Mouse (Mus musculus) myocyte (in vitro differentiated cells): ENCODE results near the gene Col16a1.

Source experiments
- CEBPB ChIP-seq: IDR thresholded peaks from 2 replicates; pipeline ENCODE4 v1.6.1; 2011; ENCODE audit warnings: mild to moderate bottlenecking, moderate library complexity; ENCODE audit not compliant: poor library complexity, insufficient read depth, severe bottlenecking
- E2F4 ChIP-seq: IDR thresholded peaks from one replicate; pipeline ENCODE4 v1.6.1; 2011; ENCODE audit warnings: mild to moderate bottlenecking, control low read depth, moderate library complexity; ENCODE audit not compliant: insufficient read depth
- MYOD1 ChIP-seq, 3 experiments: IDR thresholded peaks; one replicate each; pipeline ENCODE4 v1.6.1; 2011; ENCODE audit warnings: control low read depth in 2 of 3, low read depth in 2 of 3, mild to moderate bottlenecking in 2 of 3, moderate library complexity in 1 of 3; ENCODE audit not compliant: insufficient read length in 2 of 3, control insufficient read depth in 1 of 3
- MYOG ChIP-seq, 3 experiments: IDR thresholded peaks; one replicate each; pipeline ENCODE4 v1.6.1; 2011; ENCODE audit warnings: control low read depth in 2 of 3, low read depth in 2 of 3, mild to moderate bottlenecking in 2 of 3; ENCODE audit not compliant: insufficient read length in 2 of 3, control insufficient read depth in 1 of 3, insufficient read depth in 1 of 3
- POLR2A ChIP-seq: IDR thresholded peaks from one replicate; pipeline ENCODE4 v1.6.1; 2011; ENCODE audit warnings: low read depth, mild to moderate bottlenecking, control low read depth, moderate library complexity; ENCODE audit not compliant: insufficient read length
- POLR2AphosphoS2 ChIP-seq: IDR thresholded peaks from one replicate; pipeline ENCODE4 v1.6.1; 2011; ENCODE audit warnings: low read depth, control low read depth; ENCODE audit not compliant: insufficient read length
- SRF ChIP-seq: IDR thresholded peaks from one replicate; pipeline ENCODE4 v1.6.1; 2011; ENCODE audit warnings: low read depth; ENCODE audit not compliant: control insufficient read depth, insufficient read length
- TCF12 ChIP-seq: IDR thresholded peaks from one replicate; pipeline ENCODE4 v1.6.1; 2011; ENCODE audit warnings: mild to moderate bottlenecking, control low read depth; ENCODE audit not compliant: poor library complexity, insufficient read depth, severe bottlenecking
- TCF3 ChIP-seq: IDR thresholded peaks from one replicate; pipeline ENCODE4 v1.6.1; 2011; ENCODE audit warnings: low read depth, control low read depth; ENCODE audit not compliant: insufficient read length
- USF1 ChIP-seq: IDR thresholded peaks from one replicate; pipeline ENCODE4 v1.6.1; 2011; ENCODE audit warnings: low read depth, mild to moderate bottlenecking, control low read depth, moderate library complexity

- no peak for TF ChIP-seq TCF3
- no peak for TF ChIP-seq MYOD1 (IDR thresholded peaks at IDR 0.05; ENCODE audit: control insufficient read depth in 1 of 3, insufficient read length in 2 of 3, low read depth in 2 of 3)
- TF ChIP-seq POLR2A, result no peak
- no peak for TF ChIP-seq E2F4
- no peak for TF ChIP-seq TCF12
- TF ChIP-seq POLR2AphosphoS2, result no peak
- no peak for TF ChIP-seq SRF
- TF ChIP-seq USF1, result no peak
- no peak for TF ChIP-seq CEBPB
- no peak for TF ChIP-seq MYOG (IDR thresholded peaks at IDR 0.05; ENCODE audit: control insufficient read depth in 1 of 3, insufficient read depth in 1 of 3, insufficient read length in 2 of 3, low read depth in 2 of 3)
Measured at GRCm38 (mm10) chr4:130076856-130077255, 29.2 kb downstream of the Col16a1 start.
